Mouse (Mus musculus): ENCODE results near the gene Cldn2. TPM values are rescaled to one million over a fixed set of nuclear protein-coding genes. Genes with fewer than 3 reads are reported as not detected.

The Cldn2 gene
- polyA plus RNA-seq (2012; rRNA removed): 44.9 and 52.0 TPM in 2 replicates

DNA sequence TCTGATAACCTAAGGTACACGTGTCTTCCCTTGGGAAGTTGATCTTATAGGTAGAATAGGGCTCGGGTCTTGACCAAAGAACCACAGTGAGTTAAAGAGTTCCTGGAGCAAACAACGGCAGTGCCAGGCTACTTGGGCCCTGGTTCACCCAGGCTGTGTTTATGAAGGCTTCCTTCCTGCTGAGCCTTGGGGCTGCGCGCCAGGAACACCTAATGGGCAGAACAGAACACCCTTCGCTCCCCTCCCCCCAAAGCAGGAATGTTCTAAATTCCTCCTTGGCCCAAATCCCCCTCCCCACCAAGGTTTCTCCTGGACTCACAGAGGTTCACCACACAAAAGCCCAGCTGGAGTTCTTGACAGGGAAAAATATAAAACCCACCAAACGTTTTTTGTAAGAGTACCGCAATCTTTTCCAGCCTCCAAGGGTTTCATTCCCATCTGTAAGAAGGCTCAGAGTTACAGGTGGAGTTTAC lies at the start of gene Cldn2:
Gene Cldn2 (plus strand): TSS at position 423 of the 473 bp plus-strand sequence.

DNA sequence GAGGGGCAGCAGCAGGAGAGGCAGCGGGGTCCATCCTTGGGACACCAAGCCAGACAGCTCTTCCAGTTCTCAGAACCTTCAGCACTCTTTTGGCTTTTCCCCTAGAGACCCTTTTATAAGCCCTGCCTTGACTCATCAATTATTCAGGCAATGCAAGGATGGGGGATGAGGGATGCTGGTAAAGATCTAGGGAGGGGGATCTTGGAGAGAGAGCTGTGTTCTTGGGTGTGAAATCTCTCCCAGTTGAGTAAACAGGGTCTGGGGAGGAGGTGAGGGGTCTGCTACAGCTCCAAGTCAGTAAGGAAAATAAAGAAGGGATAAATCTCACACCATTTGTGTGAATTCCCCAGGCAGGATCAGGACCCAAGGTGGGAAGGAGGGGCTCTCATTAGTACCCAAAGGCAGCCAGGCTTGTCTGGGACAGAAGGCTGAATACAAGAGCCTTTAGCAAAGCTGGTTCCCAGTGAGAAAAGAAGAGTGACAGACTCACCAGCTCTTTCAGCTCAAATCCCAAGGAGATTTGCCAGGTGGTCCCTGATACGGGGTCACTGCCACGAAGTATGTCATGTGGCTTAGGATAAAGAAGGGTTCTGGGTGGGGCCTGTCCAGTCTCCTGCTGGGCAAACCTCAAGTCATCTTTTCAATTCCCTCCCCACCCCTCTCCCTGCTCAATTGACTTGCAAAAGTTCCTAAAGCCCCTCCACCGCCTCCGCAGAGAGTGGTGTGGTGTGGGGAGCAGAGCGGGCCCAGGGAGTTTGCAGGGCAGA lies 18.2 kb upstream of the Cldn2 start, which contains the start of gene Ripply1:
Gene Ripply1 (minus strand): TSS at position 76 of the 767 bp plus-strand sequence.

Other genes with a start within 250 kb of the Cldn2 start
- 31.9 and 37.0 TPM in 2 replicates for gene Rnf128, start 237.5 kb upstream of the Cldn2 start, polyA plus RNA-seq (2012; rRNA removed)
- 0.87 and 0.88 TPM in 2 replicates for gene Tbc1d8b, start 115.8 kb upstream of the Cldn2 start, polyA plus RNA-seq (2012; rRNA removed)
- gene Gm15013, start 86.3 kb upstream of the Cldn2 start, polyA plus RNA-seq (2012; rRNA removed): not detected in 2 replicates
- gene Ripply1, start 18.5 kb upstream of the Cldn2 start, polyA plus RNA-seq (2012; rRNA removed): 0.45 and 1.0 TPM in 2 replicates
- 2.1 and 2.7 TPM in 2 replicates for gene Morc4, start 70.8 kb downstream of the Cldn2 start, polyA plus RNA-seq (2012; rRNA removed)
- 0.09 and 0.21 TPM in 2 replicates for gene Rbm41, start 197.8 kb downstream of the Cldn2 start, polyA plus RNA-seq (2012; rRNA removed)

All from colon, adult 2 months (tissue).